Mouse (Mus musculus): ENCODE measurements around the gene Ndufs3.
"Not testable (repeated sequence)": the region's sequence is repeated elsewhere in the genome, so short reads cannot be mapped to it uniquely, and the experiment has no call there.

Ndufs3 gene

DNA sequence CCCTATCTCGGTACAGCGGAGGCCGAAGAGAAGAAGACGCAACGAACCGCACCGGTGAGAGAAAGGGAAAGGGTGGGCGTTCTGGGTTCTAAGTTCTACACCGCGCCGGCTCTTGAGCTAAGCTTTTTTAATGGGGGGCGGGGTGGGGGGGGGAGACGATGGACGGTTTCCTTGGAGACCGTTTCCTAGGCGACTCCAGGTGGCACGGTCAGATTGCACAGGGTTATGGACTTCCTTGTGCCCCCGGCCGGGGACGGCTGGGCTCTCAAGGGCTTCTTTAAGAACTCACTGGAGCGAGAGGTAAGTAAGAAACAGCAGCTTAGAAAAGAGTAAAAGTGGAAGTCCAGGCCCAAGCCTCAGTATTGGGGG lies 213 bp upstream of the Ndufs3 start:
- DNase-seq: no peak

DNA sequence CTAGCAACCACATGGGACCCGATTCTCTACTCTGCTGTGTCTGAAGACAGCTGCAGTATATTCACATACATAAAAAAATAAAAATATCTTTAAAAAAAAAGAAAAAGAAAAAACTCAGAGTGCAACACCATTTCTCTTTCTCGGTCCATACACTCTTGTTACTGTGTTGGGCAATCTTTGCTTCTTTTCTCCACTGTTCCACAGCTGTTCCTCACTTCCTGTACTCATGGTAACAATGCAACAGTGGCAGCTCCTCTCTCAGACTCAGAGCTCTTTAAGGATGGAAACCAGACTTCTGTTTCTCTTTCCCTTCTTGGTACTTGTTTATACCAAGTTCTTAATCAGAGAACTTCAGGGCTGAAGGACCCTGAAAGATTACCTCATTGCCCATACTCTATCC lies 1.2 kb downstream of the Ndufs3 start:
- DNase-seq: no peak

DNA sequence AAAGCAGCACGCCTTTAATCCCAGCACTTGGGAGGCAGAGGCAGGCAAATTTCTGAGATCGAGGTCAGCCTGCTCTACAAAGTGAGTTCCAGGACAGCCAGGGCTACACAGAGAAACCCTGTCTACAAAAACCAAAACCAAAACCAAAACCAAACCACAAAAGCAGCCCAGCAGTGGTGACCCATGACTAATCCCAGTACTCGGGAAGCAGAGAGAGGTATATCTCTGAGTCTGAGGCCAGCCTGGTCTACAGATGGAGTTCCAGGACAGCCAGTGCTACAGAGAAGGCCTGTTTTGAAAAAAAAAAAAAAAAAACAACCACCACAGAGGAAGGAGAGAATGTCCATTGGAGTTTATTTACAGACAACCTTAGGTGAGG lies 10.3 kb downstream of the Ndufs3 start:
- DNase-seq: not testable (repeated sequence)

DNA sequence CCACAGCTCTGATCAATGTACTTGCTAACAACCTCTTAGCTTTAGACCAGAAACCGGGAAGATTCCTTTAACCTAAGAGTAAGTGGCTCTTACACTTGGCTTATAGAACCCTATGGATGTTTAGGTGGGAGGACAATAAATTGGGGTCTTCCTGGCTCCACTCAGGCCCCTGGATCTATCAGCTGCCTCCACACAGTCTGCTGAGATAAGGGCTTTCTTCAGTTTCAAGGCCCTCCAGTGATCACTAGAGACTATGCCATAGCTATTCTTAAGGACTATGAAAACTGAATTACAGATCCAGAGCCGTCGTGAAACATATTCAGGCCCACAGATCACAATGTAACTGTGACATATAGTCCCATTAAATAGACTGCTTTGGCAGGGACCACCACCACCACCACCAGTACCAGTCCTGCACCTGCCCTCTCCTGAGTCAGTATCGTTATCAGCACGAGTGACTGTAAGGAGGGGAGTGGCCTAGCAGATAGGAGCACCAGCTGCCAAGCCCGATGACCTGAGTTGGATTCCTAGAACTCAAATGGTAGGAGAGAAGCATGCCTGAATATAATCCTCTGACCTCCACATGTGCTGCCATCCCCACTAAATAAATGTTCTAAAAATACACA lies 10.8 kb downstream of the Ndufs3 start:
- DNase-seq: no peak

GRCm38 (mm10) chr2:90889550-90890548 lies 14.8 kb downstream of the Ndufs3 start:
- DNase-seq: no peak

DNA sequence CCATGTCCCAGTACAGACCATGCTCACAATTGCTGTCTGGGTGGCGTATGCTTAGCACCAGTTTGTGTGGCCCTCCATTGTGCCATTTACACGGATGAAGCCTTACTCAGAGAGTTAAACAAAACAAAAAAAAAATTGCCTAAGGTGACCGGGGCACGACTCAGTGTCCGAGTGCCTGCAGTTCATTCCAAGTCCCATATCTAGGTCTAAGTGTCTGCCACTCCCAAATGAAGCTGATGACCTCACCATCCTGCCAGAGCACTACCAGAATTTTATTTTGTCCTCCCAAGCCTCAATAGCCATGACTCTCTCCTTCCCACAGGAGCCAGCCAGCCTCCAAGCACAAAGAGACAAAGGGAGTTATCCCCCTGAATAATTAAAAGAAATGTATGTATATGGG lies 17.0 kb downstream of the Ndufs3 start:
- DNase-seq: no peak

GRCm38 (mm10) chr2:90886436-90886835 lies 18.2 kb downstream of the Ndufs3 start:
- no peak for DNase-seq

DNA sequence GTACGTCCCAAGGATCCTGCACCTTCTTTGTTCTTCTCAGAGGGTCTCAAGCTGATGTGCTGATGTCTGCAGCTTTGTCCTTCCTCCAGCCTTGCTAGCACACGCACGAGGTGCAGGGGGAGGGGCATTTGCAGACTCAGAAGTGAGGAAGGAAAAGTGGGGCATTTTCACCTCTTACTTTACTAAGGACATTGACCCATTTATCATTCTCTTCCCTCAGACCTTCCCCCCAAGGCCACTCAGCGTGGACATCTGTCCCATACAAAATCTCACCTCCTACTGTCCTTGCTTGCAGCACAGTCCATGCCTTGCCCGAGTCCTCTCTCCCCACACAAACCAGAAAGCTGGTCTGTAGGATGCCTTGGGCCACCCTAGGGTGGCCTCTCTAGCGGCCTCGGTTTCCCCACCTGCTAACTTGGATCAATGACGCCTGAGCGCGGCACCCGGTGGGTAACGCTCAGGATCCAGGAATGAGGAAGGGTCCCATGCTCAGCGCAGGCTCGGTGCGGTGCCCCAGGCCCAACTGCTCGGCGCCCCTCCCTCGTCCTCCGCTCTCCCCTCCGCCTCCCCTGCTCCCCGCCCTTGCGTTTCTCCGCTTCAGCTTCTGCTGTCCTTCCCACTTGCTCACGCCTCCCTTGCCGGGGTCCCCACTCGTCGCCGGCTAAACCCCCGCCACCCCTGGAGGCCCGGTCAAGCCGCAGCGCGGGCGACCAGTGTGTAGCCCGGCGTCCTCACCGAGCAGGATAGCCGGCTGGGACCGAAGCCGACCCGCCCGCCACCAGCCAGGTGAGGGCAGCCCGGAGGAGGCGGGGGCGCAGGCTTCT lies 19.2 kb downstream of the Ndufs3 start, which contains the start of gene C1qtnf4:
C1qtnf4 (plus strand) TSS at position 643 of the 824 bp plus-strand sequence.
- no peak for DNase-seq

- no peak for DNase-seq
These were observed 22.8 kb downstream of the Ndufs3 start for GRCm38 (mm10) chr2:90881824-90882223.

- no peak for DNase-seq
These were observed 24.4 kb downstream of the Ndufs3 start for GRCm38 (mm10) chr2:90880144-90880785.

GRCm38 (mm10) chr2:90879419-90879818 lies 25.2 kb downstream of the Ndufs3 start:
- DNase-seq: no peak

DNA sequence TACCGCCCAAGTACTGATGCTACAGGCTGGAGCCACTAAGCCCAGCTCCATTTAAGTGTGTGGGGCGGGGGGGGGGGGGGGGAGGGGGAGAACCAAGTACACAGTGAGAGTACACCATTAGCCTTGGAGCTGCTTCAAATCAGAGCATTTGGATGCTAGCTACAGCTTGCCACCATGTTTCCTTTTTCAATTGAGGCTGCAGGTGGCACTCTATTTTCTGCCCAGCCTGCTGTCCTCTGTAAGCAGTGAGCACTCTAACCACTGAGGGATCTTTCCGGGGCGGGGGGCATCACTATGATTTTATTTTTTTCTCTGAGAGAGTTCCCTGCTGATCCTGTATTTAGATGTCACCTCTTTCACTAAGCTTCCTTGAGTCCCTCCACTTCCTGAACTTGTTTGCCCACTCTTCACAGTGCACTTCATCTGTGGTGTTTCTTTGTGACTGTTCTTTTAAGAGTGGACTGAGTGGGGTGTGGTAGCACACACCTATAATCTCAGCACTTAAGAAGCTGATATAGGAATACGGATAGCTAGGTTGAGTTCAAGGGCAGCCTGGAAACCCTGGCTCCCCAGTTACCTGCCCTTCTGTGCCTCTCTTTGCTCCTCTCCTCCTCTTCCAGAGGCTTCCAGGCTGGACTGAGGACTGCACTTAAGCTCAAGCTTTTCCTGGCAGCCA lies 26.9 kb downstream of the Ndufs3 start:
- no peak for DNase-seq

DNA sequence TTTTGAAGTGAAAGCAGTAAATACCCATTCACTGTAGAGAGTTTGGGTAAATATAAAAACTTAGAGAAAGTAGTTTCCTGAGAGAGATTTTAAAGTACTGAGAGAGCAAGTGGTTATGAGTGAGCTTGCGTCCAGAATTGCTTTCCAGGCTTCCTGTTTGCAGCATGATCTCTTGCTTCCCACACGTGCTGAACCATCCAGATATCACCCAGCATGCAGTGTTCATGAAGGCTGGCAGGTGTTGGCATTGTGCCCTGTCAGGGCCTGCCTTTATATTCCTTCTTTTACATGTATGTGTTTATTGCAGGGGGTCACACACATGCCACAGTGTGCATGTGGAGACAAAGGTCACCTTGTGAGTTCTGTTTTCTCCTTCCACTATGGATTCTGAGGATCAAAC lies 29.4 kb downstream of the Ndufs3 start:
- DNase-seq: no peak

DNA sequence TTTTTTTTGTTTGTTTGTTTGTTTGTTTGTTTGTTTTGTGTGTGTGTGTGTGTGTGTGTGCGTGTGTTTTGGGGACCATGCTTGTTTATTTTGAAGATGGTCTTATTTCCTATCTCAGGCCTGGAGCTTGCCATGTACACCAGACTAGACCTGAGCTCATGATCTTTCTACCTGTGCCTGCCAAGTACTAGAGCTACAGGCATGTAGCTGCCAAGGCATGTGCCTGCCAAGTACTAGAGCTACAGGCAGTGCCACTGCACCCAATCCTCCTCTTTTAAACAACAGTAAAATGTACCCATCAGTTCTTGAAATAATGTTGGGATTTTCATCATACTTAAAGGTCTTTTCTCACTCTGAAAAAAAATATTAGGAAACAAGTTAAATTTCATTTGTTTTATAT lies 30.6 kb downstream of the Ndufs3 start:
- DNase-seq: no peak

- DNase-seq: no peak
These were observed 33.3 kb downstream of the Ndufs3 start for GRCm38 (mm10) chr2:90871180-90871961.

DNA sequence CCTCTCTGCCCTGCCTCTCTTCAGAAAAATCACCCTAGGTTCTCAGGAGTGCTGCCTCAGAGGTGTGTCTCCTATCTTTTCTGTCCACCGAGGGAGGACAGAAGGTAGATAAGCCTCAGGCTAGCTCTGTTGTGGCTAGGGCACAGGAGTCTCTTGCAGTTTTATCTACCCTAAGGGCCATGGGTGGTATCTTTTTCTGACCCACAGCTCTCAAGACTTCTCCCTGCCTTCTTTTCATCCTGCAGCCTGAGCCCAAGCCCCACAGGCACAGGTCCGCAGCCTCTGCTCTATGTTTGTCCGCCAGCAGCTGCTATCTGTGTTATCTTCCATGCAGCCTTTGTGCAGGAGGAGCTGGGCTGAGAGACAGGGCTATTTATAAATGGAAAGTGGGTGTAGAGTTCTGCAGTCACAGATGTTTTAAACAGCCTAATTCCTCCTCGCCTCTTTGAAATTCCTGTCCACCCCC lies 34.5 kb downstream of the Ndufs3 start:
- DNase-seq: peak; percentile 83

DNA sequence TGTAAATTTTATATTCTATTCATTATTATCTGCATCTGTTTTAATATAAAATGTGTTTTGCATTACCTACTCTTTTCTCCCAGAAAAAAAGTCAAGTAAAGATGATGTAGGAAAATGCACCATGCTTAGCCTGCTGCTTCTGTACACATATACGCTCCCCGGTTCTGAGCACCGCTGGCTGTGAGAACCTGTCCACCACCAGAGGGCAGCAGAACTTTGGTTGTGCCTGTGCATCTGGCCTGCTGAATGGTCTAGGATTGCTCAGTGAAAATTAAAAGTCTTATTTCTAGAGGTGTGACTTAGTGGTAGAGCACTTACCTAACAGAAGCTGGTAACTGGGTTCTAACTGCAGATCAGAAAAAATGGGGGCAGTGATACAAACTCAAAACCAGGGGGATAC lies 38.1 kb downstream of the Ndufs3 start:
- peak; percentile 83 for DNase-seq

- no peak for DNase-seq
These were observed 40.4 kb downstream of the Ndufs3 start for GRCm38 (mm10) chr2:90864184-90864583.

GRCm38 (mm10) chr2:90861486-90861885 lies 43.1 kb downstream of the Ndufs3 start:
- no peak for DNase-seq

- DNase-seq: no peak
These were observed 54.2 kb downstream of the Ndufs3 start for GRCm38 (mm10) chr2:90850401-90850800.

GRCm38 (mm10) chr2:90848331-90848730 lies 56.3 kb downstream of the Ndufs3 start:
- DNase-seq: no peak

Data from layer of hippocampus, adult 9-11 months (tissue).